Mouse (Mus musculus): Measurements from ENCODE around the gene Tgm6. TPM values are rescaled to one million over a fixed set of nuclear protein-coding genes. Genes with fewer than 3 reads are reported as not detected.

Tgm6 gene
- polyA plus RNA-seq (2015; fragmentation: Nextera tagmentation; extraction: Ambion mirVana) = not detected in 2 replicates

DNA sequence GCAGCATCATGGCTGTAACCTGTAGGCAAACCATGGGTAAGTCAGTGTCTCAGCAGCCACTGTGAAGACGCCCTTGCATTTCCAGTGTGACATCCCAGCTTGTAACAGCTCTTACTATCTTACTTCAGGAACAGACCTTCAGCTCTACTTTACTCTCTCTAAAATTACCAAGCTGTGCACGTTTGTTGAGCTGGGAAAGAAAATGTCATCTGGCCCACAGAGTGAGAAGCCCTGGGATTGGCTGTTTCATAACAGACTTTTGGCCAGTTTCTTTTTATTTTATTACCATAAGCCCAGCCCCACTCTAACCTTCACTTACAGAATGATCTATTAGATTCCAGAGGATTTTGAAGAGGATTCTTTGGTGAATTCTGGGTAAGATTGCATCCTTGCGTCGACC lies at the start of gene Tgm6:
Tgm6 (plus strand) TSS at position 301 of the 400 bp plus-strand sequence.
- Histone ChIP-seq H3K9ac (no peak within 1 kb of the TSS), H3K27me3 (replicated peaks) (no peaks in the 10 kb centered on the region), H3K36me3 (no peaks in the 10 kb centered on the region), H3K4me3 (replicated peaks) (no peak within 1 kb of the TSS), H3K4me1 (replicated peaks) (no peaks in the 10 kb centered on the region), H3K4me2 (replicated peaks) (no peak within 1 kb of the TSS), H3K27ac (no peak within 1 kb of the TSS), H3K9me3 (no peaks in the 10 kb centered on the region)
- 57% methylated on average over 4 of the region's 4 CpGs for WGBS
- ATAC-seq = no peak

DNA sequence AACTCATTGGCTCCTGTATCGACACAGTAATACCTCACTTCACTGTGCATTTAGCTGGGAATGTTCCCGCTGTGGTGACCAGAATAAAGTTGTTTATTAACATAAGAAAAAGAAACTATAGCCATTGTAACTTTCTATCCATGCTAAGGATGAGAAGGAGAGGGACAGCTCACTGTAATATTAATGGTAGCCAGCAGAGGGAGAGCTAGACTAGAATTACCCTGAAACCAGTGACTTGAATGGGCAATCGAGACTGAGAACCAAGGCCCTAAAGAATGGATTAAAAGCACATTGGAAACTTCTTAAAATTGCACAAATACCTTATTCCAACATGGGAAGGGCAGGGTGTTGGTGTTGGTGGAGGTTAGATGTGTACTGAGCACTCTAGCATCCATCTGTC lies 44.0 kb upstream of the Tgm6 start:
- Histone ChIP-seq H3K4me2 (replicated peaks) (no peak overlapping the region), H3K27me3 (replicated peaks) (no peaks in the 10 kb centered on the region), H3K4me1 (replicated peaks) (no peaks in the 10 kb centered on the region), H3K9me3 (no peaks in the 10 kb centered on the region), H3K27ac (no peak overlapping the region), H3K9ac (no peak overlapping the region), H3K4me3 (replicated peaks) (no peak overlapping the region), H3K36me3 (no peaks in the 10 kb centered on the region)
- 23% methylated on average over 3 of the region's 3 CpGs for WGBS
- ATAC-seq = no peak

- Histone ChIP-seq H3K4me2 (replicated peaks) (no peak overlapping the region), H3K36me3 (no peaks in the 10 kb centered on the region), H3K9ac (no peak overlapping the region), H3K27ac (no peak overlapping the region), H3K9me3 (no peaks in the 10 kb centered on the region), H3K4me3 (replicated peaks) (no peak overlapping the region), H3K4me1 (replicated peaks) (no peaks in the 10 kb centered on the region), H3K27me3 (replicated peaks) (no peaks in the 10 kb centered on the region)
- no peak for ATAC-seq
- WGBS = 84% methylated on average over 2 of the region's 2 CpGs
Observed at GRCm38 (mm10) chr2:130070396-130070795, 41.8 kb upstream of the Tgm6 start.

GRCm38 (mm10) chr2:130112804-130113203 lies 588 bp downstream of the Tgm6 start:
- Histone ChIP-seq H3K4me1 (replicated peaks) (no peaks in the 10 kb centered on the region), H3K36me3 (no peaks in the 10 kb centered on the region), H3K27me3 (replicated peaks) (no peaks in the 10 kb centered on the region), H3K9me3 (no peaks in the 10 kb centered on the region), H3K4me2 (replicated peaks) (no peak overlapping the region), H3K4me3 (replicated peaks) (no peak overlapping the region), H3K27ac (no peak overlapping the region), H3K9ac (no peak overlapping the region)
- ATAC-seq = no peak
- 71% methylated on average over 4 of the region's 4 CpGs for WGBS

DNA sequence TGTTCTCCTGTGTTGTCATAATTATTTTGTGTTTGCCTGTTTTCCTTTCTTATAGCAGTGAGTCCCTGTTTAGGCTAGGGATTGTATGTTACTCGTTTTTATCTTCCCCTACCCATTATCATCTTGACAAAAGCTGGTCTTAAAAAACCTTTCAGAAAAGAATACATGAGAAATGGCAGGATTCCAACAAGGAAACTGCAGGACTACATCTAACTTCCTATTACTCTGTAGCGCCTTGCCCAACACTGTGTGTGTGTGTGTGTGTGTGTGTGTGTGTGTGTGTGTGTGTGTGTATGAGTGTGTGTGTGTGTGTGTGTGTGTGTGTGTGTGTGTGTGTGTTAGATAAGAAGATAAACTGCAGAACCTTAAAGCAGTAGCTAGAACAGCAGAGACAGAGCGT lies 1.2 kb downstream of the Tgm6 start:
- 42% methylated on average over 3 of the region's 3 CpGs for WGBS
- H3K4me1 ChIP-seq (replicated peaks) = no peaks in the 10 kb centered on the region
- H3K27ac ChIP-seq = no peak overlapping the region
- H3K9me3 ChIP-seq = no peaks in the 10 kb centered on the region
- H3K36me3 ChIP-seq = no peaks in the 10 kb centered on the region
- H3K4me3 ChIP-seq (replicated peaks) = no peak overlapping the region
- ATAC-seq = no peak
- H3K27me3 ChIP-seq (replicated peaks) = no peaks in the 10 kb centered on the region
- H3K4me2 ChIP-seq (replicated peaks) = no peak overlapping the region
- H3K9ac ChIP-seq = no peak overlapping the region

GRCm38 (mm10) chr2:130118649-130119048 lies 6.4 kb downstream of the Tgm6 start:
- no peak overlapping the region for H3K4me3 ChIP-seq (replicated peaks)
- no peaks in the 10 kb centered on the region for H3K9me3 ChIP-seq
- no peak overlapping the region for H3K9ac ChIP-seq
- WGBS = 75% methylated on average over 7 of the region's 7 CpGs
- ATAC-seq = no peak
- H3K27me3 ChIP-seq (replicated peaks) = no peaks in the 10 kb centered on the region
- H3K36me3 ChIP-seq = no peaks in the 10 kb centered on the region
- H3K4me2 ChIP-seq (replicated peaks) = no peak overlapping the region
- H3K4me1 ChIP-seq (replicated peaks) = no peaks in the 10 kb centered on the region
- H3K27ac ChIP-seq = no peak overlapping the region

GRCm38 (mm10) chr2:130125279-130126059 lies 13.3 kb downstream of the Tgm6 start:
- H3K4me1 ChIP-seq (replicated peaks) = no peaks in the 10 kb centered on the region
- no peaks in the 10 kb centered on the region for H3K9me3 ChIP-seq
- H3K4me3 ChIP-seq (replicated peaks) = no peak overlapping the region

DNA sequence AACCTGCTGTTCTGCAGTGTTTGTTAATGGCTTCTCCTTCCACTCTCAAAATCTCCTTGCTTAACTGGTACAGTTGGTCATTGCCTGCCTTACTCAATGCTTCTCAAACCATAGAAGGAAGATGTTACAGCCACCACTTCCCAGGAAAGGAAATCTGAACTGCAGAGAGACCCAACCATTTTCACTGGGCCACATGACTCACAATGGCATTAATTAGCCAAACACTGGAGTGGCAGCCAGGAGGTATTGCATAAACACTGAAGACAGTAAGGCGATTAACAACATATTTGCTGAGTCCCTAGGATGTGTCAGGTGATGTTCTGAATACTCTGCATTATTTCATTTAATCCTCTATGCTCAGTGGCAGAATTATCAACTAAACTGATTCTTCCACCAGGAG lies 13.9 kb downstream of the Tgm6 start:
- H3K36me3 ChIP-seq = no peaks in the 10 kb centered on the region
- no peaks in the 10 kb centered on the region for H3K4me1 ChIP-seq (replicated peaks)
- no peak overlapping the region for H3K9ac ChIP-seq
- no peak overlapping the region for H3K4me3 ChIP-seq (replicated peaks)
- H3K27ac ChIP-seq = no peak overlapping the region
- no peak overlapping the region for H3K4me2 ChIP-seq (replicated peaks)
- WGBS = 56% methylated on average over 1 of the region's 1 CpGs
- no peaks in the 10 kb centered on the region for H3K9me3 ChIP-seq
- ATAC-seq = no peak
- no peaks in the 10 kb centered on the region for H3K27me3 ChIP-seq (replicated peaks)

More at GRCm38 (mm10) chr2:130125279-130126059, 13.3 kb downstream of the Tgm6 start:
- Histone ChIP-seq H3K9ac (no peak overlapping the region), H3K4me2 (replicated peaks) (no peak overlapping the region), H3K36me3 (no peaks in the 10 kb centered on the region), H3K27ac (no peak overlapping the region), H3K27me3 (replicated peaks) (no peaks in the 10 kb centered on the region)
- 79% methylated on average over 6 of the region's 6 CpGs for WGBS
- no peak for ATAC-seq

GRCm38 (mm10) chr2:130129687-130130086 lies 17.5 kb downstream of the Tgm6 start:
- Histone ChIP-seq H3K4me3 (replicated peaks) (no peak overlapping the region), H3K9me3 (no peaks in the 10 kb centered on the region), H3K9ac (no peak overlapping the region), H3K27ac (no peak overlapping the region), H3K4me1 (replicated peaks) (no peaks in the 10 kb centered on the region), H3K27me3 (replicated peaks) (no peaks in the 10 kb centered on the region), H3K36me3 (no peaks in the 10 kb centered on the region), H3K4me2 (replicated peaks) (no peak overlapping the region)
- no peak for ATAC-seq
- WGBS = 63% methylated on average over 1 of the region's 1 CpGs

- H3K4me3 ChIP-seq (replicated peaks) = no peak overlapping the region
- H3K9me3 ChIP-seq = no peaks in the 10 kb centered on the region
- H3K4me2 ChIP-seq (replicated peaks) = no peak overlapping the region
- ATAC-seq = no peak
- H3K4me1 ChIP-seq (replicated peaks) = no peaks in the 10 kb centered on the region
- H3K9ac ChIP-seq = no peak overlapping the region
- H3K36me3 ChIP-seq = no peaks in the 10 kb centered on the region
- WGBS = 89% methylated on average over 8 of the region's 8 CpGs
- H3K27ac ChIP-seq = no peak overlapping the region
- H3K27me3 ChIP-seq (replicated peaks) = no peaks in the 10 kb centered on the region
Observed at GRCm38 (mm10) chr2:130143011-130143410, 30.8 kb downstream of the Tgm6 start.

- no peaks in the 10 kb centered on the region for H3K9me3 ChIP-seq
- H3K27ac ChIP-seq = no peak overlapping the region
- no peak overlapping the region for H3K4me2 ChIP-seq (replicated peaks)
- no peak for ATAC-seq
- WGBS = 81% methylated on average over 23 of the region's 23 CpGs
- H3K36me3 ChIP-seq = no peaks in the 10 kb centered on the region
- H3K4me3 ChIP-seq (replicated peaks) = no peak overlapping the region
- no peaks in the 10 kb centered on the region for H3K27me3 ChIP-seq (replicated peaks)
- H3K9ac ChIP-seq = no peak overlapping the region
- H3K4me1 ChIP-seq (replicated peaks) = no peaks in the 10 kb centered on the region
Observed at GRCm38 (mm10) chr2:130144703-130145324, 32.6 kb downstream of the Tgm6 start.

- no peaks in the 10 kb centered on the region for H3K4me1 ChIP-seq (replicated peaks)
- H3K36me3 ChIP-seq = no peaks in the 10 kb centered on the region
- no peak overlapping the region for H3K4me3 ChIP-seq (replicated peaks)
- H3K27me3 ChIP-seq (replicated peaks) = no peaks in the 10 kb centered on the region
- ATAC-seq = no peak
- no peak overlapping the region for H3K4me2 ChIP-seq (replicated peaks)
- WGBS = 83% methylated on average over 5 of the region's 5 CpGs
- H3K9ac ChIP-seq = no peak overlapping the region
- H3K9me3 ChIP-seq = no peaks in the 10 kb centered on the region
- no peak overlapping the region for H3K27ac ChIP-seq
Observed at GRCm38 (mm10) chr2:130146089-130146668, 34.0 kb downstream of the Tgm6 start.
